Mouse (Mus musculus) limb, embryonic 11.5 days (tissue): ENCODE data around the gene Serpinh1. TPM values are rescaled to one million over a fixed set of nuclear protein-coding genes. Genes with fewer than 3 reads are reported as not detected.

Experiments
- polyA plus RNA-seq: library from polyadenylated mRNA; unstranded; fragments of >200 nt; fragmentation: Nextera tagmentation; extraction: Ambion mirVana; gene quantifications from 2 replicates; pipeline ENCODE4 v1.2.1, GENCODE M21; 2014

Serpinh1 gene
- polyA plus RNA-seq, 1 experiment from 2014 or later, result 413 TPM

Other genes starting within 250 kb of the Serpinh1 start
- 11.8 and 14.8 TPM in 2 replicates for gene Uvrag, start 212.1 kb downstream of the Serpinh1 start, polyA plus RNA-seq
- 10.6 and 12.3 TPM in 2 replicates for gene Dgat2, start 170.5 kb downstream of the Serpinh1 start, polyA plus RNA-seq
- 37.0 and 41.3 TPM in 2 replicates for gene Mogat2, start 114.6 kb downstream of the Serpinh1 start, polyA plus RNA-seq
- gene Map6, start 85.8 kb downstream of the Serpinh1 start, polyA plus RNA-seq, result 4.1 and 4.7 TPM in 2 replicates
- 7.9 and 8.5 TPM in 2 replicates for gene Gdpd5, start 28.2 kb upstream of the Serpinh1 start, polyA plus RNA-seq
- 0.35 and 0.65 TPM in 2 replicates for gene Klhl35, start 112.8 kb upstream of the Serpinh1 start, polyA plus RNA-seq
- gene Rps3, start 130.5 kb upstream of the Serpinh1 start, polyA plus RNA-seq, result 880 and 888 TPM in 2 replicates
- gene Arrb1, start 182.2 kb upstream of the Serpinh1 start, polyA plus RNA-seq, result 2.9 and 3.3 TPM in 2 replicates